Mouse (Mus musculus) bone marrow macrophage, adult 2 months (primary cell): ENCODE measurements at regions not wholly inside any gene's neighbourhood (a gene's known extent, or its start where the extent isn't known, plus 50 kb on each side); places are given as distances from the start of the nearest gene placed in this dataset.

Experiments
- H3K27ac ChIP-seq: 2 replicates; pipeline ENCODE4 v1.5.1; 2012; ENCODE audit warnings: low read depth, low read length; ENCODE audit not compliant: insufficient read depth
- H3K4me1 ChIP-seq: 2 replicates; pipeline ENCODE4 v1.6.1; 2012; ENCODE audit warnings: low read length; ENCODE audit not compliant: control insufficient read depth, insufficient read depth
- H3K4me3 ChIP-seq: 2 replicates; pipeline ENCODE4 v1.5.1; 2012; ENCODE audit warnings: mild to moderate bottlenecking, low read length, moderate library complexity; ENCODE audit not compliant: insufficient read depth
- CTCF ChIP-seq: IDR thresholded peaks from 2 replicates; pipeline ENCODE4 v1.5.1; 2012; ENCODE audit warnings: low read depth, mild to moderate bottlenecking, low read length, moderate library complexity
- POLR2A ChIP-seq: IDR thresholded peaks from 2 replicates; pipeline ENCODE4 v1.6.1; 2012; ENCODE audit warnings: mild to moderate bottlenecking, low read depth, low read length, borderline replicate concordance

DNA sequence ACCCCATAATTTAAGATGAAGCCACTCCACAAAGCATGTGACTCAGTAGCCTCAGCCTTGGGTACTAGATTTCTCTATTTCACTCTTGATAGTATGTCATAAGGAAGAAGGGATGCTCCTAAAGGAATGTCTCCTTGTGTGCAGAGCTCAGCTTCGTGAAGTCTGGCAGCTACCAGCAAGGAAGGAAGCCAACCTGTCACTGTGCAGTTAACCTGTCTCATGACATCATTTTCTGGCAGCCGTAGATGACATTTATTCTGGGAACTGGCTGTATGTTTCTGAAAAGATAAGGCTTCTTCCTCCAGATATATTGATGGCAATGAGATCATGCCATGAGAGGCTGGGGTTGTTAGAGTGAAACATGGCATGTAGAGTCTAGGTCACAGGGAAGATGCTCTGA lies 534.2 kb upstream of the 4930452B06Rik start:
- H3K4me3 ChIP-seq: no peak overlapping the region
- no peaks in the 10 kb centered on the region for H3K4me1 ChIP-seq
- TF ChIP-seq POLR2A: no peak
- no peak for TF ChIP-seq CTCF
- no peak overlapping the region for H3K27ac ChIP-seq

DNA sequence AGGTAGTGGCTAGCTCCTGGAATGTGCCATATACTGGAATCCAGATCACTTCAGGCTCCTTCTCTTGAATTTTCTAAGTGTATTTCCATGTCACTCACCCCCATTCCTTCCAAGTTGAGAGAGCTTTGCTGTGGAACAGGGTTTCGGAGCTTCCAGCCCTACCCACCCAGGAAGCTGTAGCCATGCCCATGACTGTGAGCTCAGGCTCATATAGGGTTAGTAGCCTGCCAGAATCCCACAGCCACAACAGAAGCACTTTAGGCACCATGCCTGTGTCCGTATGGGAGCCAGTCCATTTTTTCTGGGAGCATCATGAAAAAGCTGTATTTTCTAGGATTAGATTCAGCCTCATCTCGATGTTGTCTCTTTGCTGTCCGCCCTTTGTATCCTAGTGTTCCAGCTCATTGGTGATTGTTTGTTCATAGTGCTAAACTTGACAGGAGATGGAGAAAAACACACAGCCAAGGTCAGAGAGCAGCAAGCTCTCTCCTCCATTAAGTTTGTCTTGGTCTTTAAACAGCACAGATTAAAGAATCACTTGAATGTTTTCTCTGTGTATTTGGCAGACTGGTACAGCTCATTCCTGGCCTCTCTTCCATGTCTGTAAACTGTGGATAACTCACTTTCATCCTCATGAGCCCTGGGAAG lies 526.2 kb upstream of the 4930452B06Rik start:
- no peak overlapping the region for H3K4me3 ChIP-seq
- H3K4me1 ChIP-seq: no peaks in the 10 kb centered on the region
- TF ChIP-seq POLR2A (no peak), CTCF (no peak)
- H3K27ac ChIP-seq: no peak overlapping the region

DNA sequence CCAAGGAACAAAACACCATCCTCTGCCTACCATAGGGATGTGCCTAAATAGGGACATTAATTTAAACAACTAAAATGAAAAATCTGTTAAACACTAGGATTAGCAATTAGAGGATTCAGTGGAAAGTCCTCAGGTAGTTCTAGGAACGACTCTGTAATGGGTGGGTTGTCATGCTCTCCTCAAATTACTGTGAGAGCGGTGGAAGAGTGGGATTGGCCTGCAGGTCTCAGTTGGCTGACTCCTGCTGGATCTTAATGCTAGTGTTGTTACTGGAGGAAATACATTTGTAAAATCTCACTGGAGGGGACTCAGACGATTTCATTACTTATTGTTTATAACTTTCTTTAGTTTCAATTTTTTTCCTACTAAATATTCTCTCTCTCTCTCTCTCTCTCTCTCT lies 525.6 kb upstream of the 4930452B06Rik start:
- no peak overlapping the region for H3K4me3 ChIP-seq
- TF ChIP-seq CTCF (no peak), POLR2A (no peak)
- H3K4me1 ChIP-seq: no peaks in the 10 kb centered on the region
- no peak overlapping the region for H3K27ac ChIP-seq

DNA sequence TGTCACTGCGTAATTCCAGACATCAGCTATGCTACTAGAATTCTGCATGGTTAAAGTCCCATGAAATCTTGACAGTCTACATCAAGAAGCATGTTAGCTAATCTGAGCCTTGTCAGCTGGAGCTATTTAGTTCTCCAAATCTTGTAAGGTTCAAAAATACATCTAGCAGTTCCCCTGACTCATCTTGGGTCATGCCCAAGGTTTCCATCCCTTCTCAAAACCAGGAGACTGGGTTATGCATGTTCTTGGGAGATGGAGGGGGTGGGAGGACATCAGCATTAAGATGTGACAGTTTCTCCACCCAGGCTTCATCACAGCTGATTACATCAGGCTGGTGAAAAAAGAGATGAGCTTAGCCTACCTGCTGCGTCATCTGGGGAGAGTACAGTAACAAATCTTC lies 495.3 kb upstream of the 4930452B06Rik start:
- TF ChIP-seq CTCF (no peak), POLR2A (no peak)
- no peak overlapping the region for H3K4me3 ChIP-seq
- no peaks in the 10 kb centered on the region for H3K4me1 ChIP-seq
- no peak overlapping the region for H3K27ac ChIP-seq

DNA sequence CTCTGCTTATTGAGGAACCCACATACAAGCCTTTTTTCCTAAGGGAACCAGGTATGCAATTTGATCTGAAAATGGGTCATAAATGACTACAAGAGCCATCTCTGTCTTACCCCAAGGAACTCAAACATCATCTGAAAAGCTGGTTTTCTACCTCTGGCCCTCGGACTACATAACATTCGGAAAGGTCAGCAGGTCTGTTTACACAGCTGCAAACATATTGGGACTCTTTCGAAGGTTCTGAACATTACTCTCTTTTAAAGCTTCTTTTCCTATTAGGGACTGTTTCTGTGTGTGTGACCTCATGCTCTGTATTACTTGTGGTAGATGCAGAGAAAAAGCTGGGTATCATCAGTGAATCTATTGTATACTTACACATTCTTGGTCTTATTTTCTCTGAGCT lies 491.9 kb upstream of the 4930452B06Rik start:
- no peak for TF ChIP-seq POLR2A
- no peak for TF ChIP-seq CTCF
- no peaks in the 10 kb centered on the region for H3K4me1 ChIP-seq
- no peak overlapping the region for H3K4me3 ChIP-seq
- H3K27ac ChIP-seq: no peak overlapping the region

DNA sequence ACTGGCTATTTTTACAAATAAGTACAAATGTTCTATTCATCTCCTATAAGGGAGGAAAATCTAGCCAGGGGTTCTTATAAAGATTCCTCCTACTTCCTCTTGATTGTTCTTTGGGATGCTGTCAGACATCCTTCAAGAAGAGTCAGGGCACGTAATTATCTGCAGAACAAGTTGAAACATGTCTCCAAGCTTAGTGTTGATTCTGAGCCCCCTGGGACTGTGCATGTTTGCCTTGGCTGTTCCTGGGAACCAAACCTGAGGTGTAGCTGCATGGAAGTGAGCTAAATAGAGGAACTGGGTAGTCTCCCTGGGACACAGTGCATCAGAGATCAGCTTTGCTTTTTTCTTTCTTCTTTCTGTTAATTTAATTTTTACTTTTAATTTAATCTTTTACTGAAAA lies 484.8 kb upstream of the 4930452B06Rik start:
- H3K4me1 ChIP-seq: no peaks in the 10 kb centered on the region
- no peak for TF ChIP-seq CTCF
- no peak for TF ChIP-seq POLR2A

DNA sequence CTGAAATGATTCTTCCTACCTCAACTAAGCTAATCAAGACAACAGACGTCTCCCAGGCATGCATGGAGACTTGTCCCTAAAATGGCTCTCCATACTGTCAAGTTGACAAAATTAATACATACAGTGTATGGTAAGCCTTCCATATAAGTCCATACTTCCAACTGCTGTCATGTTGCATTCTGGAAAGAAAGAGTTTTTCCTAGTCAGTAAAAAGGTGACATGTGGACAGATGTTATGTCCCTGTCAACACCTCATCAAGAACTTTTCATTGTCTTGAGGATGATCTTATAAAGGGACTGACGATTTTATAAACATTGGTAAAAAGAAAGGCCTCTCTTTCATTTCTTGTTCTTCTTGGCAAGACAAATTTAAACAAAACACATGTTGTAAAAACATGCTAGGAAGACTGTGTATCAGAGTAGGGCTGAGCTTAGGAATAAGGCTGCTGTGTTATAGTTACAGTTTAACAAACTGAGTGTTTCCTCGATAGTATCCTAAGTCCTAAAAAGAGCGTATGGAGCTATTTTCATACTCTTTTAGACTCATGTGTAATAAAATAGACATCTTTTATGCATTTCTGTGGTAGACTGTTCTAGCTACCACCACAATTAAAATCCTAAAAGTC lies 480.7 kb upstream of the 4930452B06Rik start:
- TF ChIP-seq CTCF: no peak
- TF ChIP-seq POLR2A: no peak
- Histone ChIP-seq H3K27ac (no peak overlapping the region), H3K4me3 (no peak overlapping the region), H3K4me1 (no peaks in the 10 kb centered on the region)

More for the DNA sequence above, 484.8 kb upstream of the 4930452B06Rik start:
- no peak overlapping the region for H3K27ac ChIP-seq
- no peak overlapping the region for H3K4me3 ChIP-seq

DNA sequence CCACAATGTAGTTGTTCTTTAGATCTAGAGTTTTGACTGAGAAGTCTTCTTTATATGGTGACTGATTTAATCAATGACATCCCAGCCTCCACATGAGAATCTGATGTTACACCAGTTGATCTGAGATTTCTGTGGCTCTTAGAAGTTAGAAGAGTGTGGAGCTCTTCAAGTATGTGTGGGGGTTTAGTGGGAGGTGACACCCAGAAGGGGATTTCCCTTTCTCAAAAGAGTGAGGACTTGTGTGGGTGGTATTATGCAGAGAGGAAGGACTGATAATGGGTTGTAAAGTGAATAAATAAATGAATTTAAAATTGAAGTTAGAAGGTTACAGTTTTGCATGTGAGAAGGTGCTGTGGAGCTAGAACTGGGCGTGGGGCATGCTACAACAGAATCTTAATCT lies 439.7 kb upstream of the 4930452B06Rik start:
- Histone ChIP-seq H3K4me1 (no peaks in the 10 kb centered on the region), H3K27ac (no peak overlapping the region), H3K4me3 (no peak overlapping the region)
- TF ChIP-seq POLR2A: no peak
- TF ChIP-seq CTCF: no peak

DNA sequence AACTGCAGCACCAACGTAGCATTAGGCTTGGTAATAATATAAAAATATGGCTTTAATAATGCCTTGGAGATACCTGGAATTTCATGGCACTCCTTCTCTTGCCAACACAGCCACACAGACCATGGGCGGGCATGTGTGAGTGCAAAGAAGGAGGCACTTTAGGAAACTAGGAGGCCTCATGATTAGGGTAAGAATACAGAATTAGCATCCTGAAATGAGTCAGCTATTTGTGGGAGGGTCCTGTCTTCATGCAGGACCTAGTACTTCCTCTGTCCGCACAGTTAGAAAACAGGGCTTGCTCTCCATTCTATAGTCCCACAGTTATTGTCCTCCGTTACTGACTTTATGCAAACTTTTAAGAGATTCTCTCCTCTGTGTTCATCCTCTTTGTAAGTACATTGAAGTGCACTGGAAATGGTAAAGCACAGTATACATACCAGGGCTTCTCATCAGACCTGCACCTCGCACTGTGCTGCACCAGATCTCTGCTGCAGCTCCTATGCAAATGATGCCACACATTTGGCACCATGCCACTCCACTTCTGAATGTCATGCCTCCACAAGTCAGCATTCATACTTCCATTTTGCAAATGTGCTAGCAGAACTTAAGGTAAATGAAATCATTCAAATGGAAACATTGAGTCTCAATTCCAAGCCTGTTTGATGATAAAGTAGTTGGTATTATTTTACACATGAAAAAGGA lies 423.7 kb upstream of the 4930452B06Rik start:
- Histone ChIP-seq H3K4me1 (peaks cover 22% of the 10 kb centered on the region), H3K27ac (peak overlapping the region; percentile 41), H3K4me3 (no peak overlapping the region)
- no peak for TF ChIP-seq POLR2A

DNA sequence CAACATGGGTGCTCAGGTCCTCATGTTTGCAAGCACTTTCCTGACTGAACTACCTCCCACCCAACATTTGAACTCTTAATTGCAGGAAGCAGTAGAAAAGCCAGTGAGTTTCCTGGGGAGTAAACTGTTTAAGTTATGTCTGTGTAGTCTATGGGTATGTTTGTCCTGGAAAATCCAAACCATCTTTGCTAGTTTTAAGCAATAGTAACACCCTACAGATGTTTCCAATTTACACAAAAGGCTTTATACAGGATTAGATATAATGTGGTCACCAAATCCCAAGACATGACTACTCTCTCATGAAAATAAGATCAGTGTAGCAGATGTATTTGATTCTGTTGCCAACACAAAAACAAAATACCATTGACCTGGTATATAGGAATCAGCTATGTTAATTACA lies 421.1 kb upstream of the 4930452B06Rik start:
- TF ChIP-seq CTCF (no peak), POLR2A (no peak)
- H3K27ac ChIP-seq: no peak overlapping the region
- H3K4me1 ChIP-seq: peaks cover 17% of the 10 kb centered on the region
- no peak overlapping the region for H3K4me3 ChIP-seq
